Mouse (Mus musculus) liver, embryonic 15.5 days (tissue): ENCODE data around the gene Olfr181. TPM values are rescaled to one million over a fixed set of nuclear protein-coding genes. Genes with fewer than 3 reads are reported as not detected.

ENCODE experiments used
- ATAC-seq: fragments of 200-750 bp; cut with Nextera tagmentation; 2 replicates; pipeline ENCODE4 v1.8.0; 2017; ENCODE audit warnings: moderate number of reproducible peaks, mild to moderate bottlenecking, moderate library complexity; ENCODE audit not compliant: insufficient read depth
- H3K27ac ChIP-seq: fragments of 300-500 bp; sonication (generic); replicated peaks from 2 replicates; pipeline ENCODE4 v1.5.1; 2015; ENCODE audit warnings: mild to moderate bottlenecking, inconsistent platforms
- H3K27me3 ChIP-seq: fragments of 300-500 bp; sonication (generic); 2 replicates; pipeline ENCODE4 v1.6.1; 2015; ENCODE audit warnings: mild to moderate bottlenecking, inconsistent platforms
- H3K36me3 ChIP-seq: fragments of 300-500 bp; sonication (generic); replicated peaks from 2 replicates; pipeline ENCODE4 v1.6.1; 2015; ENCODE audit warnings: moderate library complexity, mild to moderate bottlenecking, inconsistent platforms
- H3K4me1 ChIP-seq: fragments of 300-500 bp; sonication (generic); replicated peaks from 2 replicates; pipeline ENCODE4 v1.6.1; 2015; ENCODE audit warnings: inconsistent platforms
- H3K4me2 ChIP-seq: fragments of 300-500 bp; sonication (generic); 2 replicates; pipeline ENCODE4 v1.6.1; 2015; ENCODE audit warnings: moderate library complexity, mild to moderate bottlenecking, inconsistent platforms
- H3K4me3 ChIP-seq: fragments of 300-500 bp; sonication (generic); replicated peaks from 2 replicates; pipeline ENCODE4 v1.5.1; 2015; ENCODE audit warnings: mild to moderate bottlenecking, inconsistent platforms
- H3K9ac ChIP-seq: fragments of 300-500 bp; sonication (generic); 2 replicates; pipeline ENCODE4 v1.6.1; 2015; ENCODE audit warnings: moderate library complexity, mild to moderate bottlenecking, inconsistent platforms
- H3K9me3 ChIP-seq: fragments of 300-500 bp; sonication (generic); replicated peaks from 2 replicates; pipeline ENCODE4 v1.6.1; 2016; ENCODE audit warnings: inconsistent platforms
- WGBS: fragments of 180-500 bp; shearing (Covaris S2); methylation state at CpG from one replicate; pipeline ENCODE4 v1.1.7; 2015; ENCODE audit warnings: mixed read lengths; ENCODE audit not compliant: insufficient replicate concordance; 5-methylcytosine and 5-hydroxymethylcytosine counted together
- polyA plus RNA-seq: library from polyadenylated mRNA; unstranded; fragments of >200 nt; fragmentation: Nextera tagmentation; extraction: Ambion mirVana; gene quantifications from 2 replicates; pipeline ENCODE4 v1.2.1, GENCODE M21; 2015

Olfr181 gene
- polyA plus RNA-seq = not detected in 2 replicates

DNA sequence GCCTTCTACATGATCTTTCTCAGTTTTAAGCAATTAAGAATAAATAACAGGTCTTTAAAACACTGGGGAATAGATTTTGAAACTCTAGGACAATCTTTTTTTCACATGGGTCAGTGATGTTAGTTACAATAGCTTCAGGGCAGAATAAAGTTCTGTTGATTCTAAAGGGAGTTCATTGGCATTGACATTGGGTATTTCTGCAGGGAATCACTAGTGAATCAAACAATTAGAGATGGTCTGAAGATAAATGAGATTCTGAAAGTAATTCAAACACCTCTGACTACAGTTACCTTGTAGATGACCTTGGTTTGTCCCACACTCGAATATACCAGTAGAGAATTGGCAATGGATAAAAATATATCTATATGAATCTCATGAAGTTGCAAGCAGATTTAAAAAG, at the start of gene Olfr181:
Gene Olfr181, minus strand, starts transcription at position 101 of the 400 bp plus-strand sequence.
- ATAC-seq = no peak
- Histone ChIP-seq H3K9me3 (no peaks in the 10 kb centered on the region), H3K4me3 (no peak within 1 kb of the TSS)

DNA sequence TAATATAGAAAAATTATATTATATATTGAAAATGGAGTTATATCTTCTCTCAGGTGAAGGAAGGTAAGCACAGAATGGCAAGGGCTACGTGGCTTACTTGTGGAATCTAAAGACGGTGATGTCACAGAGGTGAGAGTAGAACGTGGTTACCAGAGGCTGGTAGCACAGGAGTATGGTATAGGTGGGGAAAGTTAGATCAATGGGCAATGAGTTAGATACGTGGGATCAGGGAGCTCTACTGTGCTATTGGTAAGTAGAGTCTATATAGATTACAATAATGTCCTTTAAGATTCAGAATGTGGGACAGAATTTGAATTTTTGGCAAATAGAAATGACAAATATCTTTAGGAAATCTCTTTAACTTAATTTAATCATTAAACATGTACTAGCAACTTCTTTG, 737 bp upstream of the Olfr181 start, which contains the start of gene Olfr180:
Gene Olfr180, minus strand, starts transcription at position 101 of the 400 bp plus-strand sequence.
- Histone ChIP-seq H3K27ac (no peak within 1 kb of the TSS), H3K9me3 (no peaks in the 10 kb centered on the region), H3K36me3 (no peaks in the 10 kb centered on the region), H3K4me1 (no peaks in the 10 kb centered on the region), H3K27me3 (no peaks in the 10 kb centered on the region), H3K4me2 (no peak within 1 kb of the TSS), H3K4me3 (no peak within 1 kb of the TSS), H3K9ac (no peak within 1 kb of the TSS)
- WGBS = 42% methylated on average over 4 of the region's 4 CpGs
- ATAC-seq = no peak

More for the DNA sequence above, at the start of gene Olfr181:
- H3K9ac ChIP-seq = no peak within 1 kb of the TSS
- H3K27me3 ChIP-seq = no peaks in the 10 kb centered on the region
- H3K4me2 ChIP-seq = no peak within 1 kb of the TSS
- no peaks in the 10 kb centered on the region for H3K36me3 ChIP-seq
- H3K4me1 ChIP-seq = no peaks in the 10 kb centered on the region
- WGBS = 24% methylated on average over 1 of the region's 1 CpGs
- no peak within 1 kb of the TSS for H3K27ac ChIP-seq

DNA sequence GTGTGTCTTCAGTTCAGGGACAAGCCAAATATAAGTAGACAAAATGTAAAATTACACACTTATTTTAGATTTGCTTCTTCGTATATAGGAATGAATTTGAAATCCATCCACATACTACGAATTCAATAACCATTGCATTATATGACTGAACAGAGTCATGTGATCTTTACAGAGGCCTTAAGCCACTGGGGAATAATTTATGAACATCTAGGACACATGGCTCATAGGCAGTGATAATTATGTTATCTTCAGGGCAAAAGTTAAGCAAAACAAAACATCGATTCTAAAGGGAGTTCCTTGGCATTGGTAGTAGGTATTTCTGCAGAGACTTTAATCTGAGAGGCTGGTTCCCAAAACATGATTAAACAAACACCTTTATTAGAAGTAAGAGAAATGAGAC, 36.6 kb downstream of the Olfr181 start, which contains the start of gene Olfr178:
Gene Olfr178, minus strand, starts transcription at position 101 of the 400 bp plus-strand sequence.
- H3K9me3 ChIP-seq = no peaks in the 10 kb centered on the region
- H3K27ac ChIP-seq = no peak within 1 kb of the TSS
- H3K36me3 ChIP-seq = no peaks in the 10 kb centered on the region
- no peak within 1 kb of the TSS for H3K4me2 ChIP-seq
- ATAC-seq = no peak
- no peaks in the 10 kb centered on the region for H3K4me1 ChIP-seq
- WGBS = 72% methylated on average over 3 of the region's 3 CpGs
- H3K27me3 ChIP-seq = no peaks in the 10 kb centered on the region
- no peak within 1 kb of the TSS for H3K9ac ChIP-seq
- H3K4me3 ChIP-seq = no peak within 1 kb of the TSS

DNA sequence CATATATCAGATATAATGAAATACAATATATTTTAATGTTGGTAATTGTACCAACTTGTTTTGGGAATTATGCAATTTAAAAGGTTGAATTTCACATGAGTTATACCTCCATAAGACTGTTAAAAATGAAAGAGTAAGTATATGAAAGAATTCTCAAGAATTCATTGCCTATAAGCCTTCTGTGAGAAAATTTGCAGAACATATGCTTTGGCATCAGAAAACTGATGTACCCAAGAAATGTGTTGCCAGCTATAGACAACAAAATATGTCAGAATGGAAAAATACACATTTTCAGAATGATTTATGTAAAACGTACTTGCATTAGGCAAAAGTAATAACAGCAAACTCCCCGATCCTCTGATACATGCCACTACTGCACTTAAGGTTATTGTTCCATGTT, 44.1 kb downstream of the Olfr181 start:
- WGBS = 76% methylated on average over 2 of the region's 2 CpGs
- H3K4me3 ChIP-seq = no peak overlapping the region
- no peaks in the 10 kb centered on the region for H3K9me3 ChIP-seq
- ATAC-seq = no peak
- H3K4me2 ChIP-seq = no peak overlapping the region
- no peak overlapping the region for H3K27ac ChIP-seq
- H3K4me1 ChIP-seq = no peaks in the 10 kb centered on the region
- no peaks in the 10 kb centered on the region for H3K27me3 ChIP-seq
- H3K36me3 ChIP-seq = no peaks in the 10 kb centered on the region
- H3K9ac ChIP-seq = no peak overlapping the region

Other genes with a start within 250 kb of the Olfr181 start
- gene Gpr15, start 209.7 kb downstream of the Olfr181 start, polyA plus RNA-seq = 0.05 and 0.12 TPM in 2 replicates
- gene Cldnd1, start 200.8 kb downstream of the Olfr181 start, polyA plus RNA-seq = 24.6 and 25.4 TPM in 2 replicates
- gene Olfr172, start 165.6 kb downstream of the Olfr181 start, polyA plus RNA-seq = not detected in 2 replicates
- not detected in 2 replicates for gene Olfr173, start 128.5 kb downstream of the Olfr181 start, polyA plus RNA-seq
- gene Olfr175-ps1, start 102.0 kb downstream of the Olfr181 start, polyA plus RNA-seq = not detected in 2 replicates
- not detected in 2 replicates for gene Olfr177, start 54.0 kb downstream of the Olfr181 start, polyA plus RNA-seq
- gene Olfr178, start 36.7 kb downstream of the Olfr181 start, polyA plus RNA-seq = not detected in 2 replicates
- gene Olfr180, start 637 bp upstream of the Olfr181 start, polyA plus RNA-seq = not detected in 2 replicates
- gene Olfr183, start 66.6 kb upstream of the Olfr181 start, polyA plus RNA-seq = not detected in 2 replicates
- gene Olfr186, start 101.5 kb upstream of the Olfr181 start, polyA plus RNA-seq = not detected in 2 replicates
- not detected in 2 replicates for gene Olfr187, start 111.0 kb upstream of the Olfr181 start, polyA plus RNA-seq
- gene Olfr190, start 149.2 kb upstream of the Olfr181 start, polyA plus RNA-seq = not detected in 2 replicates
- gene Olfr191, start 161.1 kb upstream of the Olfr181 start, polyA plus RNA-seq = not detected in 2 replicates
- not detected in 2 replicates for gene Olfr193, start 183.1 kb upstream of the Olfr181 start, polyA plus RNA-seq
- not detected in 2 replicates for gene Olfr194, start 192.3 kb upstream of the Olfr181 start, polyA plus RNA-seq
- gene Olfr195, start 218.3 kb upstream of the Olfr181 start, polyA plus RNA-seq = not detected in 2 replicates
- gene Olfr196, start 241.7 kb upstream of the Olfr181 start, polyA plus RNA-seq = not detected in 2 replicates